Mouse (Mus musculus): Measurements from ENCODE around the gene Otulin. TPM values are rescaled to one million over a fixed set of nuclear protein-coding genes. Genes with fewer than 3 reads are reported as not detected.
A peak's percentile ranks its signal among the peaks of the same experiment; 100 is the strongest.

Gene Otulin
- 29.5 and 32.7 TPM in 2 replicates for polyA plus RNA-seq (2014; fragmentation: Nextera tagmentation; extraction: Ambion mirVana)

DNA sequence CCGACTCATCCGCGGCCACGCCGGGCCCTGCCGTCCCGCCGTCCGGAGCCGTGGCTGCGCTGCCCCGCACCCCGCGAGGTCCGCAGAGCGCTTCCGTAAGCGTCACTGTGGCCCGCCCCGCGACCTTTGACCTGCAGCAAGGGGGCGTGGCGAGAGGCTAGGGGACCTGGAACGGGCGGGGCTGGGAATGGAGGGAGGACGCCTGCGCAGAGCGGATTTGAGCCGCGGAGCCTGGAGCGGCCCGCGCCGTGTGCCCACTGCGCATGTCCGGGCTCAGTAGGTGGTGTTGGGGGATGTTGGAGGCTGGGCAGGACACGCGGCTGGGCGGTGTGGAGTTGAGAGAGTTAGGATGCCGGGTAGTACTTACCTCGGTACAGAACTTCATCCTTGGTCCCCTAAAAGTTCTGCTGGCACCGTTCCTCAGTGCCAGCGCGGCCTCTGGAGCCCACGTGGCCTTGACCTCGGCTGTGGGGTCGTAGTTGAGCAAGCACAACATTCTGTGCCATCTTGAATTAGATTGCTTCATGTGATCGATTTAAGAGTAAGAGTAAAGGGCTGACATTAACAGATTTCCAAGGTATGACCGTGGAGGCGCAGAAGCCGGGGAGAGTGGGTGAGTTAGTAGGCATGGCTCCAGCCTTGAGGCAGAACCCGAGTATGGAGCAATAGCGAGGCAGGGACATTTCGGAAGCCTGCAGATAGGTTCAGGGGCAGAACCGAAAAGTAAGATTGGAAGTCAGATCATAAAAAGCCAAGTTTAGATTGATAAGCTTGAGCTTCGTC, at the start of gene Otulin:
TSS of gene Otulin (minus strand) at position 93 of the 783 bp plus-strand sequence.
- H3K36me3 ChIP-seq (ENCODE audit: control insufficient read depth, insufficient read depth, low read length), result no peaks in the 10 kb centered on the region
- no peaks in the 10 kb centered on the region for H3K9me3 ChIP-seq (ENCODE audit: control insufficient read depth, low read length)
- H3K27me3 ChIP-seq (ENCODE audit: control insufficient read depth, insufficient read depth, low read length), result no peaks in the 10 kb centered on the region
- peak within 1 kb of the TSS; percentile 76 for H3K9ac ChIP-seq (replicated peaks; ENCODE audit: low read depth, low read length)
- WGBS, result 5% methylated on average over 53 of the region's 56 CpGs
- peak within 1 kb of the TSS; percentile 55 for H3K27ac ChIP-seq (ENCODE audit: low read depth, low read length)
- peak; percentile 99 for ATAC-seq (ENCODE audit: low read depth)
- peak within 1 kb of the TSS; percentile 86 for H3K4me2 ChIP-seq (ENCODE audit: low read depth, low read length)
- peak within 1 kb of the TSS; percentile 91 for H3K4me3 ChIP-seq (ENCODE audit: low read depth, low read length)
- peaks cover 15% of the 10 kb centered on the region for H3K4me1 ChIP-seq (ENCODE audit: control insufficient read depth, insufficient read depth, low read length)

DNA sequence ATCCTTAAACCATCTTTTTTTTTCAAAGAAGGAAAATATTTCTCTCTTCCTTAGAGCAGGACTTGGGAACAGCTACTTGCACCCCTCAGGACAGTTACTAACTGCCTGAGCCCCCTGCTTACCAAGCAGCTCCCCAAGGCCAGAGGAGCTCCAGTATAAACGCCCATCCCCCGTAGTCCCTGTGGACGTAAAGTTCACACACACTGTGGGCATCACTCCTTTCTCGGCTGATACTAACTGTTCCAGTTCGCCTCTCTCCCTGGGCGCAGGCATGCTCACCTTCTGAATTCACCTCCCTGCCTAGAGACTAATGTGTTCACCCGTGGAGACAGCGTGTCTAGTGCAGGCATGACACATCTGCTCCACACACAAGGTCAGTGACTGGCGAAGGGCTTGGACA, 48.0 kb upstream of the Otulin start:
- ATAC-seq (ENCODE audit: low read depth), result no peak

DNA sequence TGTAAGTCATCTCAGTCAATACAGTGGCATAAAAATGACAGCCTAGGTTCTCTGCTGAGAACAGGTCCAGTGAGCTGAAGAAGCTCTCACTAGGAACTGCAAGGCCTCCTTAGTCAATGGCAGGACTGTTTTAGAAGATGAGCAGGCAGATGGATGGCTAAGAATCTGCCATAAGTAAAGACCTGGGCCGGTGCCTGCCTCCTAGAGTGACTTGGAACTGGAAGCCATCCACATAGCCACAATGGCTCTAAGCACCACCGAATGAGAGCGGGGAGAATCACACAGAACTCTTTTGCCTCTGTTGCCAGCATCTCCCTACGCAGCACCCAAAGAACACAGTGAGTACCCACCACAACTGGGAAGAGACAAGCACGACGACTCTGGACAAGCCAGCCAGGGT, 47.3 kb upstream of the Otulin start:
- Histone ChIP-seq H3K9ac (replicated peaks; ENCODE audit: low read depth, low read length) (no peak overlapping the region), H3K27ac (ENCODE audit: low read depth, low read length) (no peak overlapping the region), H3K27me3 (ENCODE audit: control insufficient read depth, insufficient read depth, low read length) (0 out of 2 replicates have a peak, but pooled peaks cover 2% of the 10 kb centered on the region), H3K4me3 (ENCODE audit: low read depth, low read length) (no peak overlapping the region), H3K36me3 (ENCODE audit: control insufficient read depth, insufficient read depth, low read length) (no peaks in the 10 kb centered on the region), H3K4me2 (ENCODE audit: low read depth, low read length) (no peak overlapping the region), H3K9me3 (ENCODE audit: control insufficient read depth, low read length) (no peaks in the 10 kb centered on the region), H3K4me1 (ENCODE audit: control insufficient read depth, insufficient read depth, low read length) (no peaks in the 10 kb centered on the region)
- no peak for ATAC-seq (ENCODE audit: low read depth)
- 92% methylated on average over 6 of the region's 6 CpGs for WGBS

More for the DNA sequence above, 48.0 kb upstream of the Otulin start:
- H3K4me1 ChIP-seq (ENCODE audit: control insufficient read depth, insufficient read depth, low read length), result no peaks in the 10 kb centered on the region
- H3K27ac ChIP-seq (ENCODE audit: low read depth, low read length), result no peak overlapping the region
- 0 out of 2 replicates have a peak, but pooled peaks cover 2% of the 10 kb centered on the region for H3K27me3 ChIP-seq (ENCODE audit: control insufficient read depth, insufficient read depth, low read length)
- H3K4me2 ChIP-seq (ENCODE audit: low read depth, low read length), result no peak overlapping the region
- H3K9me3 ChIP-seq (ENCODE audit: control insufficient read depth, low read length), result no peaks in the 10 kb centered on the region
- 81% methylated on average over 9 of the region's 9 CpGs for WGBS
- H3K36me3 ChIP-seq (ENCODE audit: control insufficient read depth, insufficient read depth, low read length), result no peaks in the 10 kb centered on the region
- no peak overlapping the region for H3K9ac ChIP-seq (replicated peaks; ENCODE audit: low read depth, low read length)
- H3K4me3 ChIP-seq (ENCODE audit: low read depth, low read length), result no peak overlapping the region

DNA sequence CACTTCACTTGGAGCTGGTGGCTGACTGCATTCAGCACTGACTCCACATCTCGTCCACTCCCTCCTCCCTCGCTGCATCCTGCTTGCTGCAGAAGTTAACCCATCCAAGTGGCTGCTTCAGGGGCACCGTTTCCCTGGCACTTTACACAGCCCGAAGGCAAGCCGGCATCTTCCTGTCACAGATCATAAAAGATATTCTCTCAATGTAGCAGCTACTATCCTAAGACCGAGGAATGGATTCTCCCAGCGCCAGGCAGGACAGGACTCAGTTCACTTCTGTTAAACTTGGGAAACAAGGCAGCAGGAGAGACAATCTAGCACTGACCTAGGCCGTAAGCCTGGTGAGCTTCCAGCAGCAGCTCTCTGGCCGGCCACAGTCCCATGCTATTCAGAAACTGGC, 45.7 kb upstream of the Otulin start:
- 57% methylated on average over 9 of the region's 9 CpGs for WGBS

DNA sequence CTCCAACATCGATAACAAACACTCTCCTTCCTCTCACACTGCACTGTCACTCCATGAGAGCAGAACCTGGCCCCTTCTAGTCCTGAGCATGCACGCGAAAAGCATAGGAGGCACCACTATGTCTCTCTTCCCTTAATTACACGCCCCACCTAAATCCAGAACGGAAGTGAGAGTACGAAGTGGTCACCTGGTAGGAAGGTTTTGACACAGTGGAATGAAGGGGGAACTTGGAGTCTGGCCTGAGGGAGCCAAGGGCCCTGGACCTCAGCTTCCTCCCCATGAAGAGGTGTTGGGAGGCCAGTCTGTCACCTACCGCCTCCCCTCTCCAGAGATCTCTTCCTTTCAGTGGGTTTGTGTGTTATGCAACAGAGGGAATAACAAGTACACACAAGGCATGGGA, 44.6 kb upstream of the Otulin start:
- no peak overlapping the region for H3K4me2 ChIP-seq (ENCODE audit: low read depth, low read length)
- no peak for ATAC-seq (ENCODE audit: low read depth)
- no peak overlapping the region for H3K27ac ChIP-seq (ENCODE audit: low read depth, low read length)
- H3K9ac ChIP-seq (replicated peaks; ENCODE audit: low read depth, low read length), result no peak overlapping the region
- H3K27me3 ChIP-seq (ENCODE audit: control insufficient read depth, insufficient read depth, low read length), result 0 out of 2 replicates have a peak, but pooled peaks cover 2% of the 10 kb centered on the region
- no peaks in the 10 kb centered on the region for H3K36me3 ChIP-seq (ENCODE audit: control insufficient read depth, insufficient read depth, low read length)
- 91% methylated on average over 7 of the region's 7 CpGs for WGBS
- H3K4me1 ChIP-seq (ENCODE audit: control insufficient read depth, insufficient read depth, low read length), result no peaks in the 10 kb centered on the region
- no peaks in the 10 kb centered on the region for H3K9me3 ChIP-seq (ENCODE audit: control insufficient read depth, low read length)
- H3K4me3 ChIP-seq (ENCODE audit: low read depth, low read length), result no peak overlapping the region

More for the DNA sequence above, 45.7 kb upstream of the Otulin start:
- Histone ChIP-seq H3K4me2 (ENCODE audit: low read depth, low read length) (no peak overlapping the region), H3K9me3 (ENCODE audit: control insufficient read depth, low read length) (no peaks in the 10 kb centered on the region), H3K9ac (replicated peaks; ENCODE audit: low read depth, low read length) (no peak overlapping the region), H3K4me3 (ENCODE audit: low read depth, low read length) (no peak overlapping the region), H3K4me1 (ENCODE audit: control insufficient read depth, insufficient read depth, low read length) (no peaks in the 10 kb centered on the region), H3K27me3 (ENCODE audit: control insufficient read depth, insufficient read depth, low read length) (0 out of 2 replicates have a peak, but pooled peaks cover 2% of the 10 kb centered on the region), H3K36me3 (ENCODE audit: control insufficient read depth, insufficient read depth, low read length) (no peaks in the 10 kb centered on the region), H3K27ac (ENCODE audit: low read depth, low read length) (0 out of 2 replicates have a peak overlapping the region, but pooled peaks have one; percentile 22)
- ATAC-seq (ENCODE audit: low read depth), result no peak

DNA sequence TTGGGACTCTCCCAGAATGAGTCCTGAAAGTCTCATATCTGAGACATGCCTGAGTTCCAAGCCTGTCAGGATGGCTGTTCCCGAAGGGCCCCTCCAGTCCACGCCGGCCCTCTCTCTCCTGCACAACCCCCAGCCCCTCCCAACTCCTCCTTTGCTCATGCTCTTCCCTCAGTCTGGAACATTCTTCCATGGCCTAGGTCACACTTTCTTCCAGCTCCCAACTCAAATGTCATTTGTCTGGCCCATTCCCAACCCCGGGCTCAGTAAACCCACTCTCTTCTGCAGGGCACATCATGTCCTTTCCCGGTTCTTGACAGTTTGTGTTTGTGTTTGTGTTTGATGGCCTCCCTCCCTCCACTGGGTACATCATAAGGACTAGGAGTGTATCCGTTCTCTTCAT, 43.5 kb upstream of the Otulin start:
- H3K4me2 ChIP-seq (ENCODE audit: low read depth, low read length), result no peak overlapping the region
- H3K27ac ChIP-seq (ENCODE audit: low read depth, low read length), result no peak overlapping the region
- no peak overlapping the region for H3K4me3 ChIP-seq (ENCODE audit: low read depth, low read length)
- no peaks in the 10 kb centered on the region for H3K27me3 ChIP-seq (ENCODE audit: control insufficient read depth, insufficient read depth, low read length)
- H3K36me3 ChIP-seq (ENCODE audit: control insufficient read depth, insufficient read depth, low read length), result no peaks in the 10 kb centered on the region
- H3K4me1 ChIP-seq (ENCODE audit: control insufficient read depth, insufficient read depth, low read length), result no peaks in the 10 kb centered on the region
- 84% methylated on average over 6 of the region's 6 CpGs for WGBS
- no peak overlapping the region for H3K9ac ChIP-seq (replicated peaks; ENCODE audit: low read depth, low read length)
- H3K9me3 ChIP-seq (ENCODE audit: control insufficient read depth, low read length), result no peaks in the 10 kb centered on the region
- no peak for ATAC-seq (ENCODE audit: low read depth)

DNA sequence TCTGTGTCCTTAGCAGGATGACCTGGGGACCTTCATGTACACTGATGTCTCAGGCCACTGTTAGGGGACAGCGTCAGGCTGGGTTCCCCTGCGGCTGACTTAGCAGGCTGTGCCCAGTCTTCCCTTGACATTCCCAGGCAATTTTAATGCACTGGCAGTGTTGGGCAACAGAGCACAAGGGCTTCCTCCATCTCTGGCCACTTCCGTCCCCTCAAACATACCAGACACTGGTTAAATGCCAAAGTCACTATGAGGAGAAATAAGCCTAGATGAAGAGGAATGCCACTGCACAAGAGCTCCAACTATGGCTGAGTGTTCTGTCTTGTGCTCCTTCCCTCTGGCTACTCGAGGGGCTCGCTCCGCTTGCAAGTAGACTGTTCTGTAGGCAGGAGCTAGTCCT, 42.7 kb upstream of the Otulin start:
- H3K27me3 ChIP-seq (ENCODE audit: control insufficient read depth, insufficient read depth, low read length), result no peaks in the 10 kb centered on the region
- H3K4me2 ChIP-seq (ENCODE audit: low read depth, low read length), result no peak overlapping the region
- H3K27ac ChIP-seq (ENCODE audit: low read depth, low read length), result no peak overlapping the region
- H3K9me3 ChIP-seq (ENCODE audit: control insufficient read depth, low read length), result no peaks in the 10 kb centered on the region
- no peak overlapping the region for H3K9ac ChIP-seq (replicated peaks; ENCODE audit: low read depth, low read length)
- 97% methylated on average over 6 of the region's 6 CpGs for WGBS
- H3K36me3 ChIP-seq (ENCODE audit: control insufficient read depth, insufficient read depth, low read length), result no peaks in the 10 kb centered on the region
- ATAC-seq (ENCODE audit: low read depth), result no peak
- no peaks in the 10 kb centered on the region for H3K4me1 ChIP-seq (ENCODE audit: control insufficient read depth, insufficient read depth, low read length)
- no peak overlapping the region for H3K4me3 ChIP-seq (ENCODE audit: low read depth, low read length)

DNA sequence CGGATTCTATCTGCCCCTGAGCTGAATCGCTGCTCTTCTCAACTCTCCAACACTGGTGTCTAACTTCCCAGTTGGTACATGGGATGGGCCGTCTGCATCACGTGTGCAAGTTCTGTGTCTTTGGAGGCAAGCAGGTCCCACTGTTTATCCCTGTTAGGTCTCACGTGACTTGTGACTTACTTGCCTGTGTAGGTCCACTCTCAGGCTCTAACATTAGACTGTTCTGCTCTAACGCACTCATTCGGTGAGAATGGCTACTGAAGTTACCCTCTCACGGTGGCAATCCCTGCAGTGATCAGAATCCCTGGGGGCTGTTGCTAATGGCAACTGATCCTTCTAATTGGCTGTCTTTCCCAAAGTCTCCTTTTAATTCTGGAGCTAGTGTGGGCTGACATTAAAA, 41.8 kb upstream of the Otulin start:
- Histone ChIP-seq H3K36me3 (ENCODE audit: control insufficient read depth, insufficient read depth, low read length) (no peaks in the 10 kb centered on the region), H3K27ac (ENCODE audit: low read depth, low read length) (no peak overlapping the region), H3K27me3 (ENCODE audit: control insufficient read depth, insufficient read depth, low read length) (no peaks in the 10 kb centered on the region), H3K4me1 (ENCODE audit: control insufficient read depth, insufficient read depth, low read length) (no peaks in the 10 kb centered on the region), H3K4me3 (ENCODE audit: low read depth, low read length) (no peak overlapping the region), H3K4me2 (ENCODE audit: low read depth, low read length) (no peak overlapping the region), H3K9ac (replicated peaks; ENCODE audit: low read depth, low read length) (no peak overlapping the region), H3K9me3 (ENCODE audit: control insufficient read depth, low read length) (no peaks in the 10 kb centered on the region)
- ATAC-seq (ENCODE audit: low read depth), result no peak
- WGBS, result 69% methylated on average over 8 of the region's 8 CpGs

DNA sequence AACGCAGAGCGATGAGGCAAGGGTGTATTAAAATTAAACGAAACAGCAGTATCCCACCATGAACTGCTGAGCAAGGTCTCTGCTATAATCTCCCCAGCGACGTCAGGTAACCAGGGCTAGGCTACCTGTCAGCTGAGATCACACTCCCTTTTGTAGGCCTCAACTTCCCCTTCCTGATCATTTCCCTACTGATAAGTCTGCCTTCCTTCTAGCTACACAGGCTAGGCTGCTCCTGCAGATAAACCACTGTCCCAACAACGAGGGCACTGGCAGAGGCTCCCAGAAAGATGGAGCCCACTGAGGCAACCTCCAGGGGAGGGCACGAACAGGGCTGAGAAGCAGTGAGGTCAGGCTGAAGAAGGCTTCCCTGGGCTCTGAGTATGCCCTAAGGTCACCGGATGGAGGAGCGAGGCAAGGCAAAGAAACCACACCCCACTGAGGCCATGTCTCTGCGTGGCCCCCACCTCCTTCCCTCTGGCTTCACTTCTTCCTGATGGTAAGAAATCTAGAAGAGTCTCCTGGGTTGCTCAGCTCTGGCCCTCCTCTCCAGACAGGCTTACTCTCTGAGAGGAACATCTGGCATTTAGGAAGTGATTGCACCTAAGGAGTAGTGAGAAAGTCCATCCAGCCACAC, 41.2 kb upstream of the Otulin start:
- Histone ChIP-seq H3K27ac (ENCODE audit: low read depth, low read length) (no peak overlapping the region), H3K4me1 (ENCODE audit: control insufficient read depth, insufficient read depth, low read length) (no peaks in the 10 kb centered on the region), H3K36me3 (ENCODE audit: control insufficient read depth, insufficient read depth, low read length) (no peaks in the 10 kb centered on the region), H3K9me3 (ENCODE audit: control insufficient read depth, low read length) (no peaks in the 10 kb centered on the region), H3K9ac (replicated peaks; ENCODE audit: low read depth, low read length) (no peak overlapping the region), H3K4me2 (ENCODE audit: low read depth, low read length) (no peak overlapping the region), H3K4me3 (ENCODE audit: low read depth, low read length) (no peak overlapping the region), H3K27me3 (ENCODE audit: control insufficient read depth, insufficient read depth, low read length) (no peaks in the 10 kb centered on the region)
- WGBS, result 87% methylated on average over 10 of the region's 10 CpGs
- ATAC-seq (ENCODE audit: low read depth), result no peak

All from neural tube, embryonic 14.5 days (tissue).